Mouse (Mus musculus) MEL (cell line): Measurements from ENCODE around the gene Gnai2.

Source experiments
- CHD2 ChIP-seq: IDR thresholded peaks from 2 replicates; pipeline ENCODE4 v1.6.1; 2011; ENCODE audit warnings: low read length, improper control_type of control experiment
- CTCF ChIP-seq, 3 experiments: IDR thresholded peaks in 2 of 3; conservative IDR thresholded peaks in 1 of 3; 2 replicates each; pipeline ENCODE4 v1.5.1; 2011 to 2012; ENCODE audit warnings: low read length in 3 of 3, low read depth in 2 of 3, mild to moderate bottlenecking in 2 of 3, improper control_type of control experiment in 1 of 3, inconsistent platforms in 1 of 3, mixed read lengths in 1 of 3, moderate library complexity in 1 of 3; ENCODE audit not compliant: control insufficient read depth in 1 of 3, insufficient read depth in 1 of 3, poor library complexity in 1 of 3, severe bottlenecking in 1 of 3
- GABPA ChIP-seq: IDR thresholded peaks from 2 replicates; pipeline ENCODE4 v1.6.1; 2012; ENCODE audit warnings: low read depth, mild to moderate bottlenecking, inconsistent platforms, low read length, improper control_type of control experiment, moderate library complexity
- GATA1 ChIP-seq: IDR thresholded peaks from 2 replicates; pipeline ENCODE4 v1.6.1; 2011; ENCODE audit warnings: low read depth, low read length, improper control_type of control experiment
- HCFC1 ChIP-seq: IDR thresholded peaks from 2 replicates; pipeline ENCODE4 v1.6.1; 2012; ENCODE audit warnings: low read depth, mild to moderate bottlenecking, inconsistent platforms, low read length, improper control_type of control experiment, moderate library complexity
- MAX ChIP-seq: IDR thresholded peaks from 2 replicates; pipeline ENCODE4 v1.6.1; 2011; ENCODE audit warnings: low read length, improper control_type of control experiment
- MYC ChIP-seq: IDR thresholded peaks from 2 replicates; pipeline ENCODE4 v1.6.1; 2011; ENCODE audit warnings: low read depth, mild to moderate bottlenecking, low read length, improper control_type of control experiment, moderate library complexity
- POLR2A ChIP-seq, 2 experiments: IDR thresholded peaks; 2 replicates each; pipeline ENCODE4 v1.6.1; 2011 to 2012; ENCODE audit warnings: low read length in 2 of 2, mild to moderate bottlenecking in 2 of 2, control low read depth in 1 of 2, improper control_type of control experiment in 1 of 2, low read depth in 1 of 2, moderate library complexity in 1 of 2; ENCODE audit not compliant: control insufficient read depth in 1 of 2, insufficient read depth in 1 of 2, poor library complexity in 1 of 2
- SIN3A ChIP-seq: IDR thresholded peaks from 2 replicates; pipeline ENCODE4 v1.6.1; 2012; ENCODE audit warnings: low read length, improper control_type of control experiment, inconsistent platforms
- USF1 ChIP-seq: IDR thresholded peaks from 2 replicates; pipeline ENCODE4 v1.6.1; 2014; ENCODE audit warnings: low read depth, mild to moderate bottlenecking, inconsistent platforms, low read length, improper control_type of control experiment, moderate library complexity
- ZC3H11A ChIP-seq: IDR thresholded peaks from 2 replicates; pipeline ENCODE4 v1.6.1; 2012; ENCODE audit warnings: low read depth, mild to moderate bottlenecking, inconsistent platforms, low read length, improper control_type of control experiment
- ZNF384 ChIP-seq: IDR thresholded peaks from 2 replicates; pipeline ENCODE4 v1.6.1; 2012; ENCODE audit warnings: low read depth, mild to moderate bottlenecking, inconsistent platforms, low read length, improper control_type of control experiment

- TF ChIP-seq CTCF (IDR thresholded peaks at IDR 0.05 in 2 of 3, conservative IDR thresholded peaks at IDR 0.05 in 1 of 3; ENCODE audit: control insufficient read depth in 1 of 3, insufficient read depth in 1 of 3, low read depth in 2 of 3, low read length in 3 of 3, poor library complexity in 1 of 3, severe bottlenecking in 1 of 3) (no peak), USF1 (no peak), ZC3H11A (no peak), POLR2A (IDR thresholded peaks at IDR 0.05; ENCODE audit: control insufficient read depth in 1 of 2, insufficient read depth in 1 of 2, low read depth in 1 of 2, low read length in 2 of 2, poor library complexity in 1 of 2) (no peak), GATA1 (no peak), SIN3A (no peak), HCFC1 (no peak), ZNF384 (no peak), MYC (no peak), GABPA (no peak), MAX (no peak), CHD2 (no peak)
Observed at GRCm38 (mm10) chr9:107674609-107675429, 39.7 kb upstream of the Gnai2 start.
